Comparison of ENCODE assay signal across 27 mouse cellular contexts in the genomic region with DNA sequence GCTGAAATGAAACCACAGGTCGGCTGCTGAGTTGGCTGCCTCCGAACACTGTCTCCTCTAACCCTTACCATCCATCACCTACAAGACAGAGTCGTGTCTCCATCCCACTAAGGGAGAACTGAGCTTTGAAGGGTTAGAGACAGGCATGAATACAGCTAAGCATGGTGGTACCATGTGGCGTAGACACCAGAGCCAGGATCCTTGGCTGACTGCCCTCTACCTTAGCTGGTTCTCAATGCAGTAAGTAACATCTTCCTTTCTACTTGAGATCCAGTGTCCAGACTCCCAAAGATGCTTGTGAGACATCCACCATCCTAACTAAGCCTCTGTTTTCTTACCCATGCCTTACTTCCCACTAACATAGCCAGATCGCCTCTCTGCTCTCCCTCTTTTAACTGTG. TPM values are rescaled to one million over a fixed set of nuclear protein-coding genes. Genes with fewer than 3 reads are reported as not detected.
A peak's percentile ranks its signal among the peaks of the same experiment; 100 is the strongest.
DNase-seq lines count a peak whose midpoint lies in the region; ATAC-seq and TF ChIP-seq lines count a peak whose summit lies in the region.
"Had no signal": no experiment of that assay in that cellular context is flagged by ENCODE, and none has a peak within 500 bp of the region (broad histone marks: within the 10 kb centered on the region; RNA-seq: fewer than 3 reads in every experiment).

No protein-coding gene starts in this region.

- H3K9ac ChIP-seq in forebrain, embryonic 12.5 days, result no peak overlapping the region
- no peak overlapping the region for H3K9ac ChIP-seq in midbrain, embryonic 11.5 days (ENCODE audit: low read length)
- no peak overlapping the region for H3K9ac ChIP-seq in midbrain, embryonic 14.5 days (replicated peaks; ENCODE audit: low read length)
- H3K9ac ChIP-seq in embryonic facial prominence, embryonic 14.5 days (ENCODE audit: low read depth, low read length), result no peak overlapping the region
- no peak overlapping the region for H3K9ac ChIP-seq in limb, embryonic 14.5 days (ENCODE audit: low read depth, low read length, severe bottlenecking)
- H3K9ac ChIP-seq in intestine, postnatal 0 days (ENCODE audit: low read depth, low read length), result no peak overlapping the region
- H3K9ac ChIP-seq: heart, embryonic 13.5 days; intestine, embryonic 15.5 days; liver, embryonic 13.5 days; neural tube, embryonic 15.5 days had no signal

- no peak overlapping the region for H3K4me2 ChIP-seq in forebrain, embryonic 12.5 days
- H3K4me2 ChIP-seq in midbrain, embryonic 11.5 days, result no peak overlapping the region
- H3K4me2 ChIP-seq in midbrain, embryonic 14.5 days (ENCODE audit: low read length), result no peak overlapping the region
- H3K4me2 ChIP-seq in embryonic facial prominence, embryonic 14.5 days (ENCODE audit: low read depth, low read length), result no peak overlapping the region
- peak overlapping the region; percentile 34; the same call in 1 of the 2 replicates for H3K4me2 ChIP-seq in limb, embryonic 14.5 days (replicated peaks; ENCODE audit: low read depth, low read length, severe bottlenecking)
- no peak overlapping the region for H3K4me2 ChIP-seq in intestine, postnatal 0 days (replicated peaks; ENCODE audit: low read depth)
- H3K4me2 ChIP-seq: heart, embryonic 13.5 days; liver, embryonic 13.5 days; neural tube, embryonic 15.5 days had no signal

- TF ChIP-seq POLR2A in limb, embryonic 14.5 days (IDR thresholded peaks at IDR 0.05; ENCODE audit: borderline replicate concordance, extremely low read depth, insufficient read depth, insufficient read length), result no peak

- no peak for TF ChIP-seq CTCF in intestine, postnatal 0 days (IDR thresholded peaks at IDR 0.05; ENCODE audit: low read depth)

- no peaks in the 10 kb centered on the region for H3K27me3 ChIP-seq in forebrain, embryonic 10.5 days (ENCODE audit: poor library complexity, severe bottlenecking)
- 0 out of 2 replicates have a peak, but pooled peaks cover 4% of the 10 kb centered on the region for H3K27me3 ChIP-seq in forebrain, embryonic 12.5 days
- H3K27me3 ChIP-seq in midbrain, embryonic 11.5 days (ENCODE audit: control insufficient read depth, insufficient read depth, low read length), result no peaks in the 10 kb centered on the region
- H3K27me3 ChIP-seq in midbrain, embryonic 14.5 days (ENCODE audit: control insufficient read depth, insufficient read depth, low read length), result no peaks in the 10 kb centered on the region
- no peaks in the 10 kb centered on the region for H3K27me3 ChIP-seq in embryonic facial prominence, embryonic 14.5 days (replicated peaks; ENCODE audit: control insufficient read depth, insufficient read depth, low read length)
- H3K27me3 ChIP-seq in limb, embryonic 14.5 days (ENCODE audit: control insufficient read depth, insufficient read depth, low read length), result no peaks in the 10 kb centered on the region
- H3K27me3 ChIP-seq in intestine, postnatal 0 days (replicated peaks; ENCODE audit: control insufficient read depth, insufficient read depth, low read length), result no peaks in the 10 kb centered on the region
- H3K27me3 ChIP-seq: heart, embryonic 13.5 days; intestine, embryonic 15.5 days; neural tube, embryonic 15.5 days had no signal

- no peak for ATAC-seq in forebrain, embryonic 12.5 days (ENCODE audit: low FRiP score)
- no peak for ATAC-seq in midbrain, embryonic 11.5 days (ENCODE audit: low FRiP score)
- no peak for ATAC-seq in midbrain, embryonic 14.5 days (ENCODE audit: low FRiP score, low TSS enrichment)
- ATAC-seq in embryonic facial prominence, embryonic 14.5 days (ENCODE audit: low read depth), result no peak
- ATAC-seq in limb, embryonic 14.5 days (ENCODE audit: low FRiP score, low read depth), result no peak
- ATAC-seq in intestine, postnatal 0 days, result no peak

- peak overlapping the region; percentile 81 for H3K27ac ChIP-seq in forebrain, embryonic 10.5 days
- H3K27ac ChIP-seq in forebrain, embryonic 12.5 days, result no peak overlapping the region
- H3K27ac ChIP-seq in midbrain, embryonic 11.5 days (ENCODE audit: low read depth, low read length), result no peak overlapping the region
- H3K27ac ChIP-seq in midbrain, embryonic 14.5 days (replicated peaks; ENCODE audit: low read depth, low read length), result no peak overlapping the region
- H3K27ac ChIP-seq in embryonic facial prominence, embryonic 14.5 days (replicated peaks; ENCODE audit: low read depth, low read length), result peak overlapping the region; percentile 74
- 0 out of 2 replicates have a peak overlapping the region, but pooled peaks have one; percentile 48 for H3K27ac ChIP-seq in limb, embryonic 14.5 days (replicated peaks; ENCODE audit: low read depth, low read length)
- no peak overlapping the region for H3K27ac ChIP-seq in intestine, postnatal 0 days (ENCODE audit: low read depth, low read length)
- H3K27ac ChIP-seq: heart, embryonic 13.5 days; kidney, postnatal 0 days; liver, embryonic 13.5 days had no signal

- H3K4me3 ChIP-seq in forebrain, embryonic 10.5 days, result no peak overlapping the region
- no peak overlapping the region for H3K4me3 ChIP-seq in forebrain, embryonic 12.5 days (replicated peaks)
- no peak overlapping the region for H3K4me3 ChIP-seq in midbrain, embryonic 11.5 days (ENCODE audit: low read depth, low read length)
- no peak overlapping the region for H3K4me3 ChIP-seq in midbrain, embryonic 14.5 days (replicated peaks; ENCODE audit: low read depth, low read length)
- H3K4me3 ChIP-seq in embryonic facial prominence, embryonic 14.5 days (ENCODE audit: low read depth, low read length), result no peak overlapping the region
- H3K4me3 ChIP-seq in limb, embryonic 14.5 days (replicated peaks; ENCODE audit: low read length), result no peak overlapping the region
- H3K4me3 ChIP-seq in intestine, postnatal 0 days (ENCODE audit: low read depth, low read length), result no peak overlapping the region
- H3K4me3 ChIP-seq: heart, embryonic 13.5 days; intestine, embryonic 15.5 days; liver, embryonic 13.5 days; neural tube, embryonic 15.5 days had no signal

- no peaks in the 10 kb centered on the region for H3K9me3 ChIP-seq in forebrain, embryonic 10.5 days
- no peaks in the 10 kb centered on the region for H3K9me3 ChIP-seq in forebrain, embryonic 12.5 days
- no peaks in the 10 kb centered on the region for H3K9me3 ChIP-seq in midbrain, embryonic 11.5 days (ENCODE audit: control insufficient read depth, low read length)
- no peaks in the 10 kb centered on the region for H3K9me3 ChIP-seq in midbrain, embryonic 14.5 days (ENCODE audit: control insufficient read depth, low read length)
- H3K9me3 ChIP-seq in embryonic facial prominence, embryonic 14.5 days (ENCODE audit: control insufficient read depth, low read length), result no peaks in the 10 kb centered on the region
- H3K9me3 ChIP-seq in limb, embryonic 14.5 days (ENCODE audit: control insufficient read depth, low read length), result no peaks in the 10 kb centered on the region
- no peaks in the 10 kb centered on the region for H3K9me3 ChIP-seq in intestine, postnatal 0 days (ENCODE audit: control insufficient read depth)
- H3K9me3 ChIP-seq: G1E; heart, embryonic 13.5 days; intestine, embryonic 15.5 days; liver, embryonic 13.5 days; neural tube, embryonic 15.5 days had no signal

- 93% methylated on average over 5 of the region's 5 CpGs for WGBS in forebrain, embryonic 10.5 days
- 86% methylated on average over 5 of the region's 5 CpGs for WGBS in forebrain, embryonic 12.5 days
- WGBS in midbrain, embryonic 11.5 days, result 91% methylated on average over 5 of the region's 5 CpGs
- WGBS in midbrain, embryonic 14.5 days, result 96% methylated on average over 5 of the region's 5 CpGs
- WGBS in embryonic facial prominence, embryonic 14.5 days, result 88% methylated on average over 5 of the region's 5 CpGs
- 87% methylated on average over 5 of the region's 5 CpGs for WGBS in limb, embryonic 14.5 days
- 86% methylated on average over 5 of the region's 5 CpGs for WGBS in intestine, postnatal 0 days

- peaks cover 55% of the 10 kb centered on the region for H3K4me1 ChIP-seq in forebrain, embryonic 10.5 days
- H3K4me1 ChIP-seq in forebrain, embryonic 12.5 days, result peaks cover 49% of the 10 kb centered on the region
- H3K4me1 ChIP-seq in midbrain, embryonic 11.5 days (ENCODE audit: control insufficient read depth, insufficient read depth, low read length), result peaks cover 28% of the 10 kb centered on the region
- peaks cover 24% of the 10 kb centered on the region; the same call in 1 of the 2 replicates for H3K4me1 ChIP-seq in midbrain, embryonic 14.5 days (ENCODE audit: control insufficient read depth, insufficient read depth, low read length)
- H3K4me1 ChIP-seq in embryonic facial prominence, embryonic 14.5 days (ENCODE audit: control insufficient read depth, insufficient read depth, low read length), result peaks cover 38% of the 10 kb centered on the region
- H3K4me1 ChIP-seq in limb, embryonic 14.5 days (ENCODE audit: control insufficient read depth, insufficient read depth, low read length), result peaks cover 43% of the 10 kb centered on the region
- H3K4me1 ChIP-seq in intestine, postnatal 0 days (replicated peaks; ENCODE audit: control insufficient read depth, insufficient read depth, low read length), result peaks cover 9% of the 10 kb centered on the region; the same call in 1 of the 2 replicates

- no peak for DNase-seq in forebrain, embryonic 10.5 days (ENCODE audit: extremely low spot score, low spot score)
- DNase-seq in midbrain, embryonic 11.5 days (ENCODE audit: low spot score, missing footprints), result peak; percentile 78
- no peak for DNase-seq in midbrain, embryonic 14.5 days
- no peak for DNase-seq in embryonic facial prominence, embryonic 14.5 days (ENCODE audit: low spot score)
- DNase-seq in limb, embryonic 14.5 days (ENCODE audit: low spot score), result no peak
- no peak for DNase-seq in adipocyte (ENCODE audit: low spot score)
- DNase-seq: adrenal gland, postnatal 14 days; cerebellum, adult 11-12 months; gastrocnemius, postnatal 14 days; heart, adult 18-20 months; heart, postnatal 10 days; kidney, adult 8-10 months; kidney, postnatal 4 days; left cerebral cortex, postnatal 4 days; liver, embryonic 13.5 days; lung, adult 2 months; lung, postnatal 10 days; right cerebral cortex, adult 18-20 months; spleen, adult 18-20 months; thymus, postnatal 14 days had no signal

- H3K36me3 ChIP-seq in forebrain, embryonic 10.5 days (replicated peaks), result peaks cover 50% of the 10 kb centered on the region
- H3K36me3 ChIP-seq in forebrain, embryonic 12.5 days (replicated peaks), result peaks cover 28% of the 10 kb centered on the region
- peaks cover 3% of the 10 kb centered on the region for H3K36me3 ChIP-seq in midbrain, embryonic 11.5 days (ENCODE audit: control insufficient read depth, insufficient read depth, low read length)
- peaks cover 29% of the 10 kb centered on the region for H3K36me3 ChIP-seq in midbrain, embryonic 14.5 days (ENCODE audit: control insufficient read depth, insufficient read depth, low read length)
- peaks cover 29% of the 10 kb centered on the region for H3K36me3 ChIP-seq in embryonic facial prominence, embryonic 14.5 days (ENCODE audit: control insufficient read depth, insufficient read depth, low read length)
- peaks cover 43% of the 10 kb centered on the region for H3K36me3 ChIP-seq in limb, embryonic 14.5 days (ENCODE audit: control insufficient read depth, insufficient read depth, low read length)
- peaks cover 25% of the 10 kb centered on the region for H3K36me3 ChIP-seq in intestine, postnatal 0 days (ENCODE audit: control insufficient read depth, insufficient read depth)
- H3K36me3 ChIP-seq: G1E had no signal

RNA-seq across cellular contexts. Expression of a gene that starts 7.5 kb away (rescaled TPM):
- 8.7 and 9.3 TPM in 2 replicates for polyA plus RNA-seq in forebrain, embryonic 10.5 days (2016; fragmentation: Nextera tagmentation; extraction: Ambion mirVana)
- polyA plus RNA-seq in forebrain, embryonic 12.5 days (2016; fragmentation: Nextera tagmentation; extraction: Ambion mirVana), result 6.5 and 7.7 TPM in 2 replicates
- 7.3 and 7.7 TPM in 2 replicates for polyA plus RNA-seq in midbrain, embryonic 11.5 days (2014; fragmentation: Nextera tagmentation; extraction: Ambion mirVana)
- 8.2 and 10.3 TPM in 2 replicates for polyA plus RNA-seq in midbrain, embryonic 14.5 days (2014; fragmentation: Nextera tagmentation; extraction: Ambion mirVana)
- 23.6 and 24.7 TPM in 2 replicates for polyA plus RNA-seq in embryonic facial prominence, embryonic 14.5 days (2014; fragmentation: Nextera tagmentation; extraction: Ambion mirVana)
- 44.0 and 61.0 TPM in 2 replicates for polyA plus RNA-seq in limb, embryonic 14.5 days (2012; rRNA removed)
- polyA plus RNA-seq in limb, embryonic 14.5 days (2014; fragmentation: Nextera tagmentation; extraction: Ambion mirVana), result 28.6 and 31.4 TPM in 2 replicates
- 3.2 and 3.6 TPM in 2 replicates for polyA plus RNA-seq in intestine, postnatal 0 days (2015; fragmentation: Nextera tagmentation; extraction: Ambion mirVana)
- polyA plus RNA-seq: G1E had no signal

RNA-seq across cellular contexts. Expression of a gene that starts 32.6 kb away (rescaled TPM):
- 22.3 and 22.4 TPM in 2 replicates for polyA plus RNA-seq in forebrain, embryonic 10.5 days (2016; fragmentation: Nextera tagmentation; extraction: Ambion mirVana)
- 10.6 and 11.7 TPM in 2 replicates for polyA plus RNA-seq in forebrain, embryonic 12.5 days (2016; fragmentation: Nextera tagmentation; extraction: Ambion mirVana)
- polyA plus RNA-seq in midbrain, embryonic 11.5 days (2014; fragmentation: Nextera tagmentation; extraction: Ambion mirVana), result 15.8 and 16.6 TPM in 2 replicates
- 17.9 and 18.9 TPM in 2 replicates for polyA plus RNA-seq in midbrain, embryonic 14.5 days (2014; fragmentation: Nextera tagmentation; extraction: Ambion mirVana)
- polyA plus RNA-seq in embryonic facial prominence, embryonic 14.5 days (2014; fragmentation: Nextera tagmentation; extraction: Ambion mirVana), result 31.8 and 34.3 TPM in 2 replicates
- polyA plus RNA-seq in limb, embryonic 14.5 days (2012; rRNA removed), result 22.6 and 23.6 TPM in 2 replicates
- polyA plus RNA-seq in limb, embryonic 14.5 days (2014; fragmentation: Nextera tagmentation; extraction: Ambion mirVana), result 35.7 and 37.9 TPM in 2 replicates
- polyA plus RNA-seq in intestine, postnatal 0 days (2015; fragmentation: Nextera tagmentation; extraction: Ambion mirVana), result 9.7 TPM in 2 replicates

Comparison
In these comparisons a context has a peak if more than half of its experiments do, and no peak if none do; other contexts are left out.
1. H3K27ac ChIP-seq: peak in forebrain, embryonic 10.5 days (single experiment), embryonic facial prominence, embryonic 14.5 days (single experiment) and limb, embryonic 14.5 days (single experiment); none in forebrain, embryonic 12.5 days (single experiment), midbrain, embryonic 11.5 days (single experiment), midbrain, embryonic 14.5 days (single experiment) and intestine, postnatal 0 days (single experiment).